Mouse (Mus musculus) testis, postnatal 14 days (tissue): ENCODE measurements around the gene Gpc2.
A peak's percentile ranks its signal among the peaks of the same experiment; 100 is the strongest.

Experiments used
- DNase-seq: peaks from one replicate; pipeline ENCODE4 v3.0.0; 2021; ENCODE audit warnings: low spot score

Gpc2 gene

GRCm38 (mm10) chr5:138279585-138280424 is at the start of gene Gpc2, which contains the start of the genes Gm43720 and Stag3:
TSS of gene Gpc2 (minus strand) at chr5:138280005.
TSS of gene Gm43720 (minus strand) at chr5:138279958.
TSS of gene Stag3 (plus strand) at chr5:138280240.
- peak; percentile 97 for DNase-seq

- DNase-seq = no peak
Observed at GRCm38 (mm10) chr5:138312795-138313194, 33.0 kb upstream of the Gpc2 start.

DNA sequence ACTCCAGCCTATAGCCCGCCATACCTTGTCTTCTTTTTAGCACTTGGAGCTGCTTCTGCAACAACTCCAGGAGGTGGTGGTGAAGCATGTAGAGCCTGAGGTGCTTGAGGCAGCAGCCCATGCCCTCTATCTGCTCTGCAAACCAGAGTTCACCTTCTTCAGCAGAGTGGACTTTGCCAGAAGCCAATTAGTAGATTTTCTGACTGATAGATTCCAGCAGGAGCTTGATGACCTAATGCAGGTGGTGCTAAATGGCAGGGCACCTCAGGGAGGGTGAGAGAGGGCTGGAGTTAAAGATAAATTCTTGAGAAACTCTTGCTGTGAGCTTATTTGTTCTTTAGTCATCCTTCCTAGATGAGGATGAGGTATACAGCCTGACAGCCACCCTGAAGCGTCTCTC is 19.8 kb upstream of the Gpc2 start:
- DNase-seq = no peak

DNA sequence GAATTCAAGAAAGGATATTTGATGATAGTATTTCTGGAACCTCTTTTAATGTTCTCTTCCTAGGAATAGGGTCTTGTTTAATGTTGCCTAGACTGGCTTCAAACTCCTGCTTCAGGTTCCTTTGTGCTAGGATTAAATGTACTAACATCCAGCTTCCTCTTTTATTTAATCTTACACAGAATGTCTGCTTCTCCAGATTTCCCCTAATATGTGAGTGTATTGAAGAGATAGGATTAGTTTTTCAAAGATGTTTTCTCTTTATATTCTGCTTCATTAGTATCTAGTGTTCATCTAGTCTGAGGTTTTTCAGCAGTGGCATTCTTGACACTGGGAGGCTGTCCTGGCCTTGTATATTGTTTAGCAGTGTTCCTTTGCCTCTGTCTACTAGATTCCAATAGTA is 14.4 kb upstream of the Gpc2 start:
- DNase-seq = no peak

GRCm38 (mm10) chr5:138291638-138292037 is 11.8 kb upstream of the Gpc2 start:
- no peak for DNase-seq

DNA sequence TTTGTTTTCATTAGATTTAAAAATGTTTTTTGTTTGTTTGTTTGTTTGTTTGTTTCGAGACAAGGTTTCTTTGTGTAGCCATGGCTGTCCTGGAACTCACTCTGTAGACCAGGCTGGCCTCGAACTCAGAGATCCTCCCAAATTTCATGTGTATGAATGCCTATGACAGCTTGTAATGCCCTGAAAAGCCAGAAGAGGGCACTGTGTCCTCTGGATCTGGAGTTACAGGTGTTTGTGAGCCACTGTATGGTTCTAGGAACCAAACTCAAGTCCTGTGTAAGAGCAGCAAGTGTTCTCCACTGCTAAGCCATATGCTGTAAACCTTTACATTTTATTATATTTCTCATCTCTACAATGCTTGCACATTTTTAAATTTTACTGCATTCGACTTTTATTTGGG is 8.1 kb upstream of the Gpc2 start:
- DNase-seq = no peak

GRCm38 (mm10) chr5:138283540-138283939 is 3.7 kb upstream of the Gpc2 start:
- DNase-seq = no peak

DNA sequence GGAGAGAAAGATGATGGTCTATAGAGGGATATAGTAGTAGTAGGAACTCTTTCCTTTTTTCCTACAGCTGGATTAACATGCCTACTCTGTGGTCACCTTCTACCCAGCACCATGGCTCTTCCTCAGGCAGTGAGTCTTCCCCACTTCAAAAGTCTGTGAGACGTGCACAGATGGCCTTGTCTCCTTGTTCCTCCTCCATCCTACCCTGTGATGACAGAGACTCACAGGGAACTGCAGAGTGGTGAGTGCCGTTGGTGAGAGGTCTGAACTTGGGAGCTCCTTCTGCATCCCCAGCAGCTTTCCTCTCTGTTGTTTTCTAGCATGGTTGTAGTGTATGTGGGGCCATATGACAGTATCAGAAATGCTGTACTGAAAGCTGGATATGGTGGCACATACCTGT is 2.0 kb upstream of the Gpc2 start:
- DNase-seq = no peak

- DNase-seq = peak; percentile 31
Observed at GRCm38 (mm10) chr5:138280829-138281228, 1.0 kb upstream of the Gpc2 start.

DNA sequence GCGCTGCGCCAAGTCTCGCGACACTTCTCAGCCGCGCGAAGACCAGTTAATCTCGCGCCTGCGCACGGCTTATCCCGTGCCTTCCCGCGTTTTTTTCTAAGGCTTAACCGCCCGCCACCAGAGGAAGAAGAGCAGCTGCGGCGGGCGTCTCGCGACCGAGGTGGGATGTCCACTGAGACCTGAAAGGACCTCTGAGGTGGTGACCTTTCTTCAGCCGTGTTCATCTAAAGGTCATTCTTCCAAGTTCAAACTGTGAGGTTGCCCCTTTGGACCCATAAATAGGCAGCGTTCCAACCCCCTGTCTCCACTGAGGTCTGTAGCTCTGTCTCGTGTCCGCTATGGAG is 592 bp upstream of the Gpc2 start:
- DNase-seq = no peak

GRCm38 (mm10) chr5:138277994-138278393 is 1.8 kb downstream of the Gpc2 start:
- no peak for DNase-seq

GRCm38 (mm10) chr5:138275216-138276050 is 4.4 kb downstream of the Gpc2 start:
- peak; percentile 27 for DNase-seq

DNA sequence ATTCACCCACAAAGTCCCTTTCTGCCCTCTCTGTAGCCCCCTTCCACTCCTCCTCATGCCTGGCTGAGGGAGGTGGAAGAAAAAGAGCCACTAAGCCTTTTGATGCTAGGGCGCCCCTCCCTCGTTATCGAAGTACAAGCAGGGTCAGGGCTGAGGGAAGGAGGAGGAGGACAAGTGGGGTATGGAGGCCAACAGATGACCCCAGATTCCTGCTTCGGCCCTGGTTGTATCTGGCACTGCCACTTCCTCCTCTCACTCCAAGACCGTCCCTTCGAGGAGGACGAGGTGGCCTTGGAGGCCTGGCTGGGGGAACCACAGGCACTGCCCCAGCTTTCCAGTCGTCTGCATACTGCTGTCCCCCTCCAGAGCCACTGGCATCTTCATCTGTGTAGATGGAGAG is 5.6 kb downstream of the Gpc2 start:
- DNase-seq = no peak

DNA sequence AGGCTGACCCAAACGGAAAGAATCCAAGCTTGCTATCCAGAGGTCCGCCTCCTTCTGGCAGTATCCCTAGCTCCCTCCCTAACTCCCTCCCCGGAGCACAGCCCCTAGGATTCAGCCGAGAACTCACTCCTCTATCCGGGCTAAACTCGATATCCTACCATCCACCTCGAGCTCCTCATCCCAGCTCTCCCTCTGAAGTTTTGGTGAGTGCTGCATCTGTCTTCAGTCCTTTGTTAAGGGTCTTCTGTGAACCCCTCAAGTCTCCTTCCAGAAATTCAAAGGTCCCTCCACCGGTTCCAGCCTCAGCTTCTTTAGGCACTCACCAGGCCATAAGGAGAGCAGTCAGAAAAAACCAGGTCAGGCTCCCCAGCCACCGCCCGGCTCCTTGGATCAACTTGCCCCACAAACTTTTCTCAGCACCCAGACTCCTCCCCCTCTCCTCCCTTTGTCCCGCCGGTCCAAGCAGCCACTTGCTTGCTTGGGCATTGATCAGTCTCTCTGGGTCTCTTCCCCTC is 7.3 kb downstream of the Gpc2 start, which contains the start of gene Gal3st4:
Gene Gal3st4, minus strand, starts transcription at position 432 of the 515 bp plus-strand sequence.
- peak; percentile 14 for DNase-seq

- no peak for DNase-seq
Observed at GRCm38 (mm10) chr5:138271232-138271631, 8.6 kb downstream of the Gpc2 start.

DNA sequence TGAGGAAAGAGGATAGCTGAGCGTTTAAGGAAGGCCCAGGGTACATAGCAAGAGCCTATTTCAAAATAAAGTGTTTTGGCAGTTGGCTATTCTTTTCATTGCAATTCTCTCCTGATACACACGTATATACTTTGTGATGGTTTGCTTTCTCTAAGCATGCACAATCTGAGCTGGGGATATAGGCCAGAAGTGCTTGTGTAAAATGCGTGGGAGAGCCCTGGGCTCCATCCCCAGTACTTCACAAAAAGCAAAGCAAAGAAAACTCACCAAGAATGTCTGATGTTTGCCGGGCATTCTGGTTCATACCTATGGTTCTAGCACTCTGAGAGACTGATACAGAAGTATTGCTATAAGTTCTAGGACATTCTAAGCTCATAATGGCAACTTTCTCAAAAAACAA is 10.8 kb downstream of the Gpc2 start:
- no peak for DNase-seq

GRCm38 (mm10) chr5:138267114-138267513 is 12.7 kb downstream of the Gpc2 start:
- DNase-seq = no peak

DNA sequence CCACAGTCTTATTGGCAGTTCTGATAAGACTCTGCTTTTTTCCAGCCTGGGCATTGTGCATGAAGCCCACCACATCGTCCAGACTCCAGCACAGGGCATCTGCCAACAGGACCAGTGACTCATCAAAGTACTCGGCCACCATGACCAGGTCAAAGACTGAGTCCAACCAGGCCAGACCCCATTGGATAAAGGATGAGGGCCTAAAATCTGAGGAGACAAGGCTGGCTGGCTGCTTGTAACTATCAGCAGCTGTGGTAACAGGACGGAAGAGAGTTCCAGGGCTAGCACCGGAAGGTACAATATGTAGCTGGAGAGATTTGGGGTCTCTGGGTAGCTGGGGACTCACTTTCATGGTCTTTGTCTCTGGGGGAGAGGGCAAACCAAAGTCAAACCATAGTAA is 14.1 kb downstream of the Gpc2 start:
- no peak for DNase-seq

GRCm38 (mm10) chr5:138264207-138264578 is 15.6 kb downstream of the Gpc2 start:
- DNase-seq = no peak

- peak; percentile 90 for DNase-seq
Observed at GRCm38 (mm10) chr5:138263260-138264206, 16.3 kb downstream of the Gpc2 start, which contains the start of gene BC037034. TSS of gene BC037034 (minus strand) at chr5:138264033.

- DNase-seq = no peak
Observed at GRCm38 (mm10) chr5:138262582-138263240, 17.1 kb downstream of the Gpc2 start.
